Mouse (Mus musculus): Measurements from ENCODE around the gene Igf2bp3.

Gene Igf2bp3

DNA sequence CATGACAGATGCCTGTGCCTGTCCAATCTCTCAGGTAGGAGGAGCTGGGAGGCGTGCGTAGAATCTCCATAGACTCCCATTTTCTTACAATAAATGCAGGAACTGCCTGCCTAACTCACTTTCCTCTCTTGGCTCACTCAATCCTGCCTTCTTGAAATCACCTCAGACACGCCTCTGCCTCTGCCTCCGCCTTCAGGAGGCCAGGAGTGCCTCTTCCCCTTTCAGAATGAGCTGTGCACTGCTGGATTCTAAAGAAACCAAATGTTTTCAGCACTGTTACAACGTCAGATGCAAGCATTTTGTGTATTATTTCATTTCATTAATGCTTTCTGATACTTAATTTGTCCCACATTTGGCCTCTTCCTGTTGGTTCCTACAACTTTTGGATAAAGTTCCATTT is 38.7 kb downstream of the Igf2bp3 start:
- in situ Hi-C loops (cut with MboI; ENCODE audit: low sequenced_read_pairs), result no loop called here

DNA sequence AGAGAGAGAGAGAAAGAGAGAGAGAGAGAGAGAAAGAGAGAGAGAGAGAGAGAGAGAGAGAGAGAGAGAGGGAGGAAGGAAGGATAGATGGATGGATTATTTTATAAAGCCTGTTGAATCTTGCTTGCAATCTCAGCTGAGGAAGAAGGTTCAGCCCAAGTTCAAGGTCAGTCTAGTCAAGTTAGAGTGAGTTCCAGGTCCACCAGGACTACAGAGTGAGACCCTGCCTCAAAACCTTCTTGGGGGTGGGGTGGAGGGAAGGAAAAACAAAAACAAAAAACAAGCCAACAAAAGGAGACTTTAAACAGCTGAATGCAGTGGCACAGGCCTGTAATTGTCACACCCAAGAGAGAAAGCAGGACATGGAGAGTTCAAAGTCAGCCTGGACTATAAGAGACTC is 40.1 kb downstream of the Igf2bp3 start:
- in situ Hi-C loops (cut with MboI; ENCODE audit: low sequenced_read_pairs), result no loop called here

DNA sequence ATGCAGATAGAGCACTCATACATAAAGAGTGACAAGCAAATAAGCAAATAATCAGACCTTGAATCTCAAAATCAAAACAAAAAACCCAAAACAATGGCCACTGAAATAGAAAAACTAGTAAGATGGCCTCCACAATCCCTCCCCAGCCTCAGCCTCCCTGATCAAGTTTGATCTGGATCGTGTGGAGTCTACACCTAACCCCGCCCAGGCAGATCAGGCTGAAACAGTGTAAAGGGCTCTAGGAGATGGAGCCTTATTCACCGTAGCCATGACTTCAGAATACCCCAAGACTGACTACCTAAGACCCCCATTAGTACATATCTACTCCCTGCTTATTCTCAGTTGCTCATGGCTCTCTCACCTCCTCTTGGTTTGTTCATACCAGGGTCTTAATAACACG is 41.1 kb downstream of the Igf2bp3 start:
- in situ Hi-C loops (cut with MboI; ENCODE audit: low sequenced_read_pairs), result no loop called here

DNA sequence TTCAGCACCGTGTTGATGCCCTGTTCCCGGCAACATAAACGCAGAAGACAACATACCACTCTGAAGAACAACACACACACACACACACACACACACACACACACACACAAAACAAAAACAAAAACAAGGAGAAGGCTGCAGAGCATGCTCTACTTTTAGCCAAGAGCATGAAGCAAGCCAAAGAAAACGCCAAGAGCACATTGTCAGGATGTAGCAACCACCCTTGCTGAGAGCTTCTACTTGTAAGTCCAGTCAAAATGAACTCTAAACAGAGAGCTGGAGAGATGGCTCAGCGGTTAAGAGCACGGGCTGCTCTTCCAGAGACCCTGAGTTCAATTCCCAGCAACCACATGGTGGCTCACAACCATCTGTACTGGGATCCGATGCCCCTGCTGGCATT is 41.5 kb downstream of the Igf2bp3 start:
- in situ Hi-C loops (cut with MboI; ENCODE audit: low sequenced_read_pairs), result no loop called here

DNA sequence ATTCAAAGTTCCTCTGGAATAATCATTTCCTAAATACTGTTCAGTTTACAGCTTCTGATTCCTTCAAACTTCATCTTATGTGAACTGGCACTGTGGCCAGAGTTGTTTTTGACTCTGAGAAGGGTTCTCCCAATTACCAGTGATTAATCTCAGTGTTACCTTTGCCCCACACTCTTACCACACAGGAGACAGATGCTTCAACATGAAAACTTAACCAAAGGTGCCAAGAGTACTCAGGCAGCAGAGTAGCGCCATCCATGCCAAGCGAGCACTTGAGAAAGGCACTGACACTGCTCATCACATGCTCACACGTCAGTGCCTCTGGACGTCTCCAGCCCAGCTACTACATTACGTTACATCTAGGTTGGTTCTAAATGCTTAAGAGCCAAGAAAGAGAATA is 43.5 kb downstream of the Igf2bp3 start:
- in situ Hi-C loops (cut with MboI; ENCODE audit: low sequenced_read_pairs), result no loop called here

DNA sequence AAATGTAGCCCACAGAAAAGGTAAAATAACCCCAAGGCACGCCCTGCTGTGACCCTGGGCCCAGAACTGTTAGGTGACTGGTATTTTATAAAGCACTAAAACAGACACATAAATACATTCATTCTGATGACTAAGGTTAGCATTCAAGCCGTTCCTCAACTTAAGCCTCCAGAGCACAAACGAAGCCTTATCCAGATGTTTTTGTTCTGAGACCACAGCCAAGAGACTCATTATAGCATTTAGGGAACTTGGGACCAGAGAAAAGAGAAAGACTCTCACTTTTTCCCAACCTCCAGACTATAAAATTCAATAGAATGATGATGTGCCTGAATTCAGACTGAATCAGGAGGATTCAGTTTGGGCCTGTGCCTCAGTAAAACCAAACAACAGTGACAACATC is 46.1 kb downstream of the Igf2bp3 start:
- in situ Hi-C loops (cut with MboI; ENCODE audit: low sequenced_read_pairs), result no loop called here

DNA sequence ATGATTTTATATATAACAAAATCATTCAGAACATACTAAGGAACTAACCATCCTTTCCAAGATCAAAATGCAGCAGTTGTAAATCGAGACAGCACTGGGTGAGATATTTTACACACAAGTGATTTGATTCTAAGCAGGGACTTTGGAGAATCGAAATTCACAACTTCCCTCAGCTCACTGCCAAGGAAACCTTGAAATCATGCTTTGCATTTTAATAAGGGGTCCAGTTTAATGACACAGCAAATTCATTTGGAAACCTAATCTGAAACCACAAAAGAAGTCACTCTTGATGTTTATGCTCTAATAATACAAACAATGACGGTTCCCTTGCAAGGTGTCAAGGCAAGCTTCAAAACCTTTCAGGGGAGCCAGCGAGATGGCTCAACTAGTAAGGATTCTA is 47.4 kb downstream of the Igf2bp3 start:
- in situ Hi-C loops (cut with MboI; ENCODE audit: low sequenced_read_pairs), result no loop called here

DNA sequence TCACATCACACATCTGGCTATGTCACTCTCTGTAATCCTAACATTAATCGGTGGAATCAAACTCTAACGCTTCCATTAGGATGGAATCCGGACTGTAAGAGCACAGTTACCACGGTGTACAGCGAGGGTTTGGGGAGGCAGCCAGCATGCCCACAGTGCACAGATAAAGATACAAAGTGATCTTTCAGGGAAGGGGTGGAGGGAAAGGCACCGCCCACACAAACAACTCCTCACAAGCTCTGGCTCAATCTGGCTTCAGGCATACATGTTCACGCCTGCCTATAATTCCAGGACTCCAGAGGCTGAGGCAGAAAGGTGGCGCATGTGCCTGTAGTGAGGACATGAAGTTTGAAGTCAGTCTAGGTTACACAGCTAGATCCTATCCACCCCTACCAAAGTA is 48.4 kb downstream of the Igf2bp3 start:
- in situ Hi-C loops (cut with MboI; ENCODE audit: low sequenced_read_pairs), result no loop called here

DNA sequence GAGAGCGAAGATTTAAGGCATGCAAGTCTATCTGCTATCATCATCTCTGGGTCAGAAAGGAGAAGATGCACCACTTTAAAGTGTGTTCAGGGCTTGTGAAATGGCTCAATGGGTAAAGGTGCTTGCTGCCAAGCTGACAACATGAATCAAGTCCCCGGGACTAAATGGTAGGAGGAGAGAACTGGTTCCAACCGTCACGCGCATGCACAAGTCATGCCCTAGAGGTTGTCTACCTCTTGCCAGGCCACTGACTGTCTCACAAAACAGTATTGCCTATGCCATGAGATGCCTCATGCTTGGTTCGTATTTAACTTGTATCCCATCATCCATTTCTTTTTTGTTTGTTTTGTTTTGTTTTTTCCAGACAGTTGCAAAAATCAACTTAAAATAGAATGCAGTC is 48.9 kb downstream of the Igf2bp3 start:
- in situ Hi-C loops (cut with MboI; ENCODE audit: low sequenced_read_pairs), result no loop called here

DNA sequence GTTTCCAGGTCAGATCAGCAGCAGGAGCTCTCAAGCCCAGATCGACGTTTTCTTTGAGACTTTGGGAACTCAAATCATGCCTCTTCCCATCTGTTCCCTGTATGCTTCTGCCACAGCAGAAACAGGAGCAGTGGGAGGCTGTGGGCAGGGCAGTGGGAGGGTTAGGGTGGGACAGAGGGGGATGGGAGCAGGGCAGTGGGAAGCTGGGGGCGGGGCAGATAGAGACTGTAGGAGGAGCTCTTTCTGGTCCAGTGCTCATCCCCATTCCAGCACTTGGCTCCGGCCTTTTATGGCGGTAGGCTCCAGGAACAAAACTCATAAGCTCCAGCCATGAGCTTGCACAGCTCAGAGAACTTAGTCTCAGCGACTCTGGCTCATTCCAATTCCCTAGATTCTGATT is 49.7 kb downstream of the Igf2bp3 start:
- in situ Hi-C loops (cut with MboI; ENCODE audit: low sequenced_read_pairs), result no loop called here

DNA sequence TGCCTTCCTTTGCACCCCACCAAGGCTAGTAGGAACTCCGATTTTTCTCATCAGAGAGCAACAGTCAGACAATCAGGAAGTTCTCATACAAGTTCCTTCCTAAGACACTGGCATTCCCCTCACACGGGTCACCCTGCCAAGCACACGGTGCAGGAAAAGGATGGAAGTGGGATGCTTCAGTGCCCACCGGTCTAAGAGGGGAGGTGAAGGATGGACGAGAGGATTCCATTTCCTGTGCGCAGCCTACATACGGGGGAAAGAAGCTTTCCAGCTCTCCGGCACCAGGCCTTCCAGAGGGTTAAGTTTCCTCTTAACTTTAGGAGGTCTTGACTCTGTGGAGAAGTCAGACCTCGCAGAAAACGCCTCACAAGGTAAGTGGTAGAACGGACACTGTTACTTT is 50.1 kb downstream of the Igf2bp3 start:
- in situ Hi-C loops (cut with MboI; ENCODE audit: low sequenced_read_pairs), result no loop called here

DNA sequence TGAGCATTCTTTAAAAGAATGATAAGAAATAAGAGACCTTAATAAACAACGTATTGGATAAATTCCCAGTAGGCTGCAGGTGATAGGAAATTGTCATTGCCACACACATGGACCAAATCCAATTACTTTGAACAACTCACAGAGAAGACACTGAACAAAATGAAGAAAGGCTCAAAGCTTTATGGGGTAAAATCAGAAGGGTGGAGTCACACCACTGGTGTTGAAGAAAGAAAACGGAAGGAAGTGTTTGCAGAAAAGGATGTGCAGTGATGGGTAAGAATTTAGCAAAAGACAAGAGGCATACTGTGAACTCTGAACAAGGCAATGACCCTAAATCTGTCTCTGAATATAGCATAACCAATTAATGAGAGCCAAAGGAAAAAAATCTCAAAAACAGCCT is 54.8 kb downstream of the Igf2bp3 start:
- in situ Hi-C loops (cut with MboI; ENCODE audit: low sequenced_read_pairs), result no loop called here

DNA sequence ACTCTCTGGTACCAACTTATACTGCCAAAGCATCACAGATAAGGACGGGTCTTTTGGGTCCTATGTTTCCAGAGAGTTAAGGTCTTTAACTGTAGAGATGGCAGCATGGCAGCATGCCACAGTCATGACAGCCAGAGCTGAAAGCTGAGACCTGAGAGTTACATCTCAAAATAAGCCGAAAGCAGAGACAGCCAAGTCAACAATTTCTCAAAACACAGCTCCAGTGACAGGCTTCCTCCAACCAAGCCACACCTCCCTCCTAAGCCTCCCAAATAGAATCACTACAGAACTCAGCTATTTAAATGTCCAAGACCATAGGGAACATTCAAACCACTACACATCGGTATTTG is 58.0 kb downstream of the Igf2bp3 start:
- in situ Hi-C loops (cut with MboI; ENCODE audit: low sequenced_read_pairs), result no loop called here

DNA sequence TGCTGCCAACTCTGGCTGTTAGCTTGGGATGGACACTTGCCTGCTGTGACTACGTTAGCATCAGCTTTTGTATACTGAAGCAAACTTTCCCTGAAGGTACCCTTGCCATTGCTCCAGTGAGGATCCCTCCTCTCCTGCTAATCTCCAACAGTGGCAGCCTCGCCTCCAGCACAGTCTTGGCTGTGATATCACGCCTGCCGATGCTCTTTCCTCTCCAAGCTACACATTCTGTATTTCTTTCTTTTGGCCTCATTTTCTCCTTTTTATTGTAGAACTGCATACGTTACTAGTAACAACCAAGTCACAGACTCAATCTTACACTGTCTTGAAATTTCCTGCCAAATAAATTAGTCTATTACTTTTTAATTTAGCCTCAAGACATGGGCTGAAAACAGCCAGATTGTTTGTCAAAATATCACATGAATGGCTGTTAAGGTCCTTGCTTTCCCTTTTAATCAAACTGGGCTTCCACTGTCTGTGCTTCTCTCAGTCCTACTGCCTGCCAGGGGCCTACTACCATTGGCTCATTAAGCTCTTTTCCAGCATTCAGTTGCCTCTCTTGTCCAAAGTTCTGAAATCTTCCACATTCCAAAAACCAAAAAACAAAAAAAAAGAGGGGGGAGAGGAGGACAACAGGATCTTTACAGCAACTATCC is 58.5 kb downstream of the Igf2bp3 start:
- in situ Hi-C loops (cut with MboI; ENCODE audit: low sequenced_read_pairs), result no loop called here

DNA sequence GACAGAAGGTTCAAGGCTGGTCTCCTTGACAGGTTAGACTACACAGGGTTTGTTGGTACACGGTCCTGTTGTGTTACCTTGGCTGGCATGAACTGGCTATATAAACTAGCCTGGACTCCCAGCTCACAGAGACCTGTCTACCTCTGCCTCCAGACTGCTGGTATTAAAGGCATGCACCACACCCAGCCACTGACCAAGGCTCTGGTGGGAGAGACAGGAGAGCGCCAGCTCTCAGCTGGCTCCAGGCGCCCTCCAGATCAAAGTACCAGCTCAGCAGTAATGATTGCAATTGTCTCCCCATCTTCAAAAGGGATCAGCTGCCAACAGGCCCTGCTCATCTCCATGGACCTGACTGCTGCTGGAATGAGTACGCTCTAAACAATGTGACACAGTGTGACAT is 63.3 kb downstream of the Igf2bp3 start:
- in situ Hi-C loops (cut with MboI; ENCODE audit: low sequenced_read_pairs), result no loop called here

DNA sequence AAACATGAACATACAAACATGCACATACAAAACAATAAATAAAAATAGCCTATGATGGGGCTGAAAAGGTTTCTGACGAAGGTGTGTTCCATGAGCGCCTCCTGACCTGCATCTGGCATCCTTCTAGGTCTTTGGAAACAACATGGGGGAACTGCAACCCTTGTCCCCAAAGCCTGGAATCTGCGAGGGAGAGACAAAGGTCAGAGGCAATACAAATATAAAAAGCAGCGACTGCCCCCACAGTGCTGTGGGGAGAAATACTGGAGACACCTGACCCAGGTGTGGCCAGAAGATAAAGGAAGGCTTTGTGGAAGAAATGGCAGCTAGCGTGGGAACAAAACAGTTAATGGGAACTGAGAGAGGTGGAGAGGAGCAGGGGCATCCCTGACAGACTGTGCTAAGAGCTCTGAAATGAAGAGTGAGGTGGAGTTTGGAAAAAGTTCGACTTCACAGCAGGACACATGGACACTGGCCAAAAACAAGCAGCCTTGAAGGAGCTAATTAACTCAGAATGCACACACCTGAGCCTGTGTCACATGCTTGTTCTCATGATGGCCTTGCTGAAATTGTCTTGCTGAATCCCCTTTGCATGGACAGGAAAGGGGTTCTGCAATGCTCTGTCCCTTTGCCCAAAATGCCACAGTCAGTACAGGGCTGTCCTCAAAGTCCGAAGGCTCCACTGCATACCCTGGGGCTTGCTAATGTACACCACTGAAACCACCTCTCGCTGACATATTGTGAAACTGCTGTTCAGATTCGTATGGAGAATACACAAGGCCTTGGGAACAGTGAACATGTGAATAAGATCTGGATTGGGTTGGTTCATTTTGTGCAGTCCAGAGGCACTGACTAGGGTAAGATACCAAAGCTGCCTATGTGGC is 64.2 kb downstream of the Igf2bp3 start:
- in situ Hi-C loops (cut with MboI; ENCODE audit: low sequenced_read_pairs), result no loop called here

DNA sequence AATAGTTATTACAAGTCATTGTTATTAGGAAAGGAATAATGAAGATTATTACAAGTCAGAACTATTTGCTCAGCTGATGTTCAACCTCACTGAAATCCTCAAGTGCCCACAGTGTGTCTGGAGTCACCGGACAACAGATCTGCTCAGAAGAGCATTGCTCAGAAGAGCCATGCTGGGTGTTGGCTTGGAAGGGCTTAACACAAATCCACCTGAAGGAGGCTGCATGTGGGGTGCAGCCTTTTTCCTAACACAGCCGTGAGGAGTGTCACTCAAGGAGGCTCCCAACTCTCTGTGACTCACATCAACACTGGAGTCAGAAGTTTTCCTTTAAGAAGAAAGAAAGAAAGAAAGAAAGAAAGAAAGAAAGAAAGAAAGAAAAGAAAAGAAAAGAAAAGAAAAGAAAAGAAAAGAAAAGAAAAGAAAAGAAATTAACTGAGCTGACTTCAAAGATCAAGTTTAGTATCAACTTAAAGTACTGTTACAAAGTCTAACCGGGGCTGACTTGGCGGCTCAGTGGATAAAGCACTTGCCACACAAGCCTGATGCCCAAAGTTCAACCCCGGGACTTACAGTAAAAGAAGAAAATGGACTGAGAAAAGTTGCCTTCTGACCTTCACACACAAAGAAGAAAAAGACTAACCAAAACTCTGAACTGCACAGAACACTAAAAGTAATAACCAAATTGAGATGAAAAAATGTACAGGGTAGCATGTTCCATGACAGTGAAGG is 65.4 kb downstream of the Igf2bp3 start:
- in situ Hi-C loops (cut with MboI; ENCODE audit: low sequenced_read_pairs), result no loop called here

DNA sequence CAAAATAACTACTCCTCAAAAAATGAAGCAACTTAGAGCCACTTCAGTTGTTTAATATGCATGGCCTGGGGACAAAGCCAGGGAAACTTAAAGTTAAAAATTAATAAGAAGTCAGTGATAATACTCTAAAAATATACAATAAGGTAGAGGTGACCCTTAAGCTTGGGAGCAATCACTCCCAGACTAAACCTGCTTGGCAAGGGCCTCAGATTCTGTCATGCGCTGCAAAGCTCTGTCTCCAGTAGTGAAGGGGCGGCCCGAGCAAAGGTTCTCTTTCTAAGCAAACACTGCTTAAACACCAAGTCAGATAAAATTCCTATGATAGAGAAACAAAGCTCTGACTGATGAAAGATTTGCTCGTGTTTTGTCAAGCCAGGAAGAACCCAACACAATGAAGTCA is 66.0 kb downstream of the Igf2bp3 start:
- in situ Hi-C loops (cut with MboI; ENCODE audit: low sequenced_read_pairs), result no loop called here

DNA sequence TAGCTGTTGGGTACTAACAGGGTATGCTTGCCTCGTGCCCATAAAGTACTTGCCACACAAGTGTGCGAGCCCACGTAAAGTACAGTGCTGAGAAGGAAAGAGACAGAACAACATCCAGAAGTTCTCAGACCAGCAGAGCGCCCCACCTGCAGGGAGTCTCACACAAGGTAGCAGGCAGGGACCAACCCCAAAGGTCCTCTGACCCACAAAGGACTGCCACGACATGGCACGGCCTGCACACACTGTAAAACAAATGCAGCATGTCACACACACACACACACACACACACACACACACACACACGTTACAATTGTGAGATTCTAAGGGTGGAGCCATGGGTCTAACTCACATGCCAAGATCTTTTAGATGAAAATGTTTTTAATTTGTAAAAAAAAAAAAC is 66.4 kb downstream of the Igf2bp3 start:
- in situ Hi-C loops (cut with MboI; ENCODE audit: low sequenced_read_pairs), result no loop called here

DNA sequence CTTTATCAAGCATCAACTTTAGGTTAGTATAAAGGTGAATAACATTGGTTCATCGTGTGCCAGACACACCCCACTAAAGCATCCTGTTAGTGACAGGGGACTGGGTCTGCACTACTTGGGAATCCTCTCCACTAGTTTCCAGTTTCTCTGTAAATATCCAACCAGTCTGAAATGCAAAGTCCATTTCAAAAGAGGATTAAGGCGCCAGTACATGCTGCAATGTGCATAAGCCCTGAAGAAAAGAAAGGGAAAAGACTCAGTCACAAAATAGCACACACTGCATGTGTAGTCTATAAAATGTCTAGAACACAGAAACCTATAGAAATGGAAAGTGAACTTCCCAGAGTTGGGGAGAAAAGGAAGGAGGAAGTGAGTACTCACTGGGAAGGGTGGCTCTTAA is 68.3 kb downstream of the Igf2bp3 start:
- in situ Hi-C loops (cut with MboI; ENCODE audit: low sequenced_read_pairs), result no loop called here

DNA sequence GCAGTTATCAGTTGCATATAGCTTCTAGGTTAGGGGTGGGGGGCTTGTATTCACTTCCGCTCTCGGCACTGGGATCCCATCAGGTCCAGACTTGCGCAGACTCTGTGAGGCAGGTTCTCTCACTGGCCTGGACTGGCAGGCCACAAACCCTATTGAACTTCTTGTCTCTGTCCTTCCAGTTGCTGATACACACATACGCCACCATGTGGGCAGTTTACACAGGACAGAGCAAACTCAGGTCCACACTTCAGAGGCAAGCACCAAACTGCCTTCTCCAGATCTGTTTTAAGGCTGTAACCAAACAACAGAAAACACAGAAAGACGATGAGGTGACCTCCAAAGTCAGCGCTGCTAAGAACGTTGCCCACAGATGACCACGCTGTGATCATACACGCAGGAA is 72.3 kb downstream of the Igf2bp3 start:
- in situ Hi-C loops (cut with MboI; ENCODE audit: low sequenced_read_pairs), result no loop called here

DNA sequence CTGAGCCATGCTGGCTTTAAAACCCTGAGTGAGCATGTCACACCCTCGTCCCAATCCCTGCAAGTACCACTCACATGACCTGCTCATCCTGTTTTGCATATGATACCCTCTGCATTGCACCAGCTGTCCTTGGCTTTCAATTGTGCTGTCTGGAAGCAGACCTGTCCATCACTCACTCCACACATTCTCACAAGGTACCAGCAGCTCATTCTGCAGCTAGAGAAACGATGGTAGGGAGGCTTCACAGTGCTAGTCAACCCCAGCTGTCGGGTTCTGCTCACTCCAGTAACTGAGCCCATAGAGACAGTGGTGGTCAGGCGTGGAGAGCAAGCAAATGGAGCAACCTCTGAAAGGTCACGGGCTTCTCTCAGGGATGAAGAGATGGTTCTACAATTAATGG is 73.6 kb downstream of the Igf2bp3 start:
- in situ Hi-C loops (cut with MboI; ENCODE audit: low sequenced_read_pairs), result no loop called here

Data from CH12F3 (cell line).